Mouse (Mus musculus): ENCODE measurements around the gene Mrpl2. TPM values are rescaled to one million over a fixed set of nuclear protein-coding genes. Genes with fewer than 3 reads are reported as not detected.
A peak's percentile ranks its signal among the peaks of the same experiment; 100 is the strongest.

The Mrpl2 gene
- total RNA-seq, 2 experiments from 2014 or later = 34.3 to 43.6 TPM

GRCm38 (mm10) chr17:46623819-46624557 lies 22.0 kb upstream of the Mrpl2 start:
- intact Hi-C loops (cut with DNase I) = no loop called here
- peak; percentile 17 for DNase-seq

DNA sequence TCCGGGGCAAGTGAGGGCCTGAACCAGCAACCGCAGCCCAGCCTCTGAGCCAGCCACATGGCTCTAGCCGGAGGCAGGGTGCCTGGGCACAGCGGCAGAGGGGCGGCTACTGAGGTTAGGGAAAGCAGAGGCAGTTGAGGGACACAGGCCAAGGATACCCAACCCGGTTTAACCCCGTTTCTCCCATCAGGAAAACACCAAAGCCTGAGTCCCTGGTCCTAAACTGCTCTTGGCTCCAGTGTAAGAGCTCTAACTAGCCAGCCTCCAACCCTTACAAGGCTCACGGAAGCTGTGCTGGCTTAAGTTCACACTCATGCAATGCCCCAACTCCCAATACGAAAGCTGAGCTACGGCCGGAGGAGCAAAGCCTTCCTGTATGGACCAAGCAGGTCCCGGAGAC lies 21.4 kb upstream of the Mrpl2 start:
- DNase-seq = no peak
- intact Hi-C loops (cut with DNase I) = no loop called here

GRCm38 (mm10) chr17:46627409-46627808 lies 18.6 kb upstream of the Mrpl2 start:
- intact Hi-C loops (cut with DNase I) = no loop called here
- no peak for DNase-seq

- intact Hi-C loops (cut with DNase I) = no loop called here
- peak; percentile 48 for DNase-seq
Measured at GRCm38 (mm10) chr17:46628471-46628790, 17.6 kb upstream of the Mrpl2 start.

DNA sequence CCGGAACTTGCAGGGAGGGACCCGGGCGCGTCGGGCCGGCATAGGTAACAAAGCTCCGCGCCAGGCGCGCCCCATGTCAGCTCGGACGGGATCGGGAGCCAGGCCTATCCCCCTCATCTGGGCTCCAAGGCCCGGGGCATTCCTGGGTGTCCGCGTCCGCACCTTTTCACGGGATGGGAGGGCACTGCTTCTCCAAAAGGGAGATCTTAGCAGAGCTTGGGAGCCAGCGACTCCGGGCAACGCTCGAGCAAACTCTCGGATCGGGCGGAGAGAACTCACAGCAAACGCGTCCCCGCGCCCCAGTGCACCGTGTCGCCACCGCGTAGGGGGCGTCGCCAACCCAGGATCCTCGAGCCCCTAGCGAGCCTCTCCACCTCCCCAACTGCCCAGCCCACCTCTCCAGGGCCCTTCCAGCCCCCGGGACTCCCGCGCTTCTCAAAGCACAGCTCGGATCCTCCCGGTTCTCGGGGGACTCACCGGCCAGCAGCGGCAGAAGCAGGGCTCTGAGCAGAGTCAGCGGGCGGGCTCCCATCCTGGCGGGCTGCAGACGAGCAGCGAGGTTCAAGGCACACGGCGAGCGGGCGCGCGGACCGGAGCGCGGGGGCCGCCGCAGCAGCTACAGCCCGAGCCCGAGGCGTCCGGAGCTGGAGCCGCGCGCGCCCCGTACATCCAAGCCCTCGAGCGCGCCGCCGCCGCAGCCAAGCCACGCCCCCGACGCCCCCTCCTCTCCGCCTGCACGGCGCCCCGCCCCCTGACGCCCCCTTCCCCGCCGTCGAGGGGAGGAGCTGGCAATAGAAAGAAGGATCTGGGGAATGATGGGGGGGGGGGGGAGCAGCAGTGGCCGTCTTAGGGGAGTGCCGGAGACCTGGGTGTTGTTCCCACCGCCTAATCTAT lies 17.0 kb upstream of the Mrpl2 start, which contains the start of gene Ptk7:
Ptk7 (minus strand) TSS at position 714 of the 894 bp plus-strand sequence.
- DNase-seq = peak; percentile 97
- intact Hi-C loops (cut with DNase I) = no loop called here

DNA sequence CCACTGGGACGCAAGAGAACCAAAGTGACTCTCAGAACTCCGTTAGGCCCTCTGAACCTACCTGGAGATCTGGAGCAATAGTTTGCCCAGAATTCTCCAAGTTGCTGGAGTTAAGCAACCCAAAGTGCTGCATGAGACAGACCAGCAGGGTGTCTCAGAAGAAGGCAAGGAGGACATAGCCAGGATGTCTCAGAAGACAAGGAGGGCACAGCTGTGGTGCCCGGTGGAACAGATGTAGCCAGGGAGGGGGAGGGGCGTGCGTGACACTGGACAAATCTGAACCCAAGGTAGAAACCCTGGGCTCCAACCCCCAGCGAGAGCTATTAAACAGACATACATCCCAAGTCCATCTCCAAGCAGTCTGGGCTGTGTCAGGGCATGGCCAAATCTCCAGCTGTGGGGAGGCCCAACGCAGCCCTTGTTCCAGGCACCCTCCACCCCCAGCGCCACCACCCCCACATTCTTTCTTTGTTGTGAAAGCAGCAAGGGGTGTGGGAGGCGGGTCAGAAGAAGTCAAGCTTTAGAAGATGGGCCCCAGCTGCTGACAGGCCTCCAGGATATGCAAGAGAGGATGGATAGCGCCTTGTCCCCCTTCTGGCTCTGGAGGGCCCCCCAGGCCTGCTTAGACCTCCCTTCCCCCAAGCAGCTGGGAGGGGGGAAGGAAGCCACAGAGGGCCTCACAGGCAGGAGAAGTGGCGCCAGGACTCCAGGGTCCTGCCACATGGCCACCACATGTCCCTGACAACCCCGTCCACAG lies 16.2 kb upstream of the Mrpl2 start:
- intact Hi-C loops (cut with DNase I) = no loop called here
- DNase-seq = peak; percentile 56

- intact Hi-C loops (cut with DNase I) = no loop called here
Measured at GRCm38 (mm10) chr17:46636831-46637523, 9.1 kb upstream of the Mrpl2 start.

GRCm38 (mm10) chr17:46639929-46640328 lies 6.1 kb upstream of the Mrpl2 start:
- DNase-seq = no peak
- intact Hi-C loops (cut with DNase I) = loop anchor here (10.0 kb wide), 1 partner anchor 85 kb away; the partner anchor contains the start of gene Srf

More at GRCm38 (mm10) chr17:46636831-46637523, 9.1 kb upstream of the Mrpl2 start:
- DNase-seq = peak; percentile 67

GRCm38 (mm10) chr17:46642060-46642459 lies 4.0 kb upstream of the Mrpl2 start:
- DNase-seq = no peak
- intact Hi-C loops (cut with DNase I) = loop anchor here (10.0 kb wide), 1 partner anchor 87 kb away; the partner anchor contains the start of gene Srf

DNA sequence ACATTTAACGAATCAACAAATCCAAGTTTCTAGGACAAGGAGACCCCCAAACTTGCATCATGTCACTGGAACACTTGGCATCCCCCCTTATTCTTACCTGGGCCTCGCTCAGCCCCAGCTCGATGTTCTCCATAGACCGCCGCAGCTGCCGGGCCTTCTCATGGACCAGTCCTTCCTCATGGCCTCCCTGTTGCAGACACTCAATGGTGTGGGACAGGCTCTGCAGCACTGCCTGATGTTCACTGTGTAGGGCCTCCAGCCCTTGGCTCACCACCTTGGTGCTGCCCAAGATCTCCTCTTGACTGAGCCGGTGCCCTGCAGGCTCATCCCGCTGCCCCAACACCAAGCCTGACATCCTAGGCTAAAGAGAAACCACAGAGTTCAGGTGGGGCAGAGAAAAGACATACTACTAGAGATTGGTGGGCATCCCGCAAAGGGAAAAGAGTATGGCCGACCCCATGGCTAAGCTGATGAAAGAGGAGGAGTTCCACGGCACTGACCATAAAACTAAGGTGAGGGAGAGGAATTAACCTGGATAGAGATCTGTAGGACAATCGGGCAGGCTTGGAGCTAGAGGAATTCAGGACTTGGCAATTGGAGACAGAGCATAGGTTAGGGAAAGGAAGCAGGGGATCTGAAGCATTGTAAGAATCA lies 1.8 kb upstream of the Mrpl2 start:
- intact Hi-C loops (cut with DNase I) = loop anchor here (10.0 kb wide), 1 partner anchor 89 kb away; the partner anchor contains the start of gene Srf
- DNase-seq = no peak

DNA sequence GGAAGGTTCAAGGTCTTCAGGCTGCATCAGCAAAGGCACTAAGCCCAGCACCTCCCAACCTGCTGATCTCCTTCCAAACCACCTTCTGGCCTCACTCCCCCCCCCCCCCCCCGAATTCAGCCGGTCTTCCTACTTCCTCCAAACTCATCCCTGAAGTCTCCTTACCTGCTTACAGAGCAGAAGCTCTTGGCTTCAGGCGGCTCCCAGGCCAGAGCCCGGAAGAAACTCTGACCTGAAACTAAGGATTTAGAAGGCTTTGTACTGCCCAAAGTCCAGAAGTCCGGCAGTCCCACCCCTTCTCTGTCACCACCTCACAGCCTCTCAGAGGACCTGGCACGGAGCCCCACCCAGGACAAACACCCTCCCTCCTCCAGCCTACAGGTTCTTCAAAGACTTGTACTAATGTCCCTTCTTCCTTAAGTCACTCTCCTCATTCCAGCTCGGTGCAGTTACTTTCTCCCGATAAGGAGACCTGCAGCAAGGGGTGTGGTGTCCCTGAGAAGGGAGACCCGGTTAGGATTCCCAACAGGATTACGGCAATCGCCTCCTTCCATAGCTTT lies 1.0 kb upstream of the Mrpl2 start:
- DNase-seq = peak; percentile 45
- intact Hi-C loops (cut with DNase I) = loop anchor here (10.0 kb wide), 1 partner anchor 90 kb away; the partner anchor contains the start of gene Srf

DNA sequence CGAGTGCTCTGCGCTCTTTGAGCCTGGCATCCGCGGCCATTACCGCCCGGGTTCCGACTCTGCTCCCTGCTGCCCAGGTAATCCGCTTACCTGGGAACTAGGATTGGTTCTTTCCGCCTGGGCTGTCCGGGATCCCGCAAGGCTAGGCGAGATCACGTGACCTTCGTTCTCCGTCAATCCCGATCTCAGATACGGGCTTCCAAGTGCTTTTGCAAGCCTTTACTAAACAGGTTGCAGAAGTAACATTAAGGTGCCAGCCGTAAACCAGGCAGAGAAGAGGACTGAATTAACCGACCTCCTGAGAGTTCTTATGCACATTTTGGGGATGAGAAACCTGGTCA lies 263 bp downstream of the Mrpl2 start:
- no peak for DNase-seq
- intact Hi-C loops (cut with DNase I) = loop anchor here (10.0 kb wide), 1 partner anchor 91 kb away; the partner anchor contains the start of gene Srf

DNA sequence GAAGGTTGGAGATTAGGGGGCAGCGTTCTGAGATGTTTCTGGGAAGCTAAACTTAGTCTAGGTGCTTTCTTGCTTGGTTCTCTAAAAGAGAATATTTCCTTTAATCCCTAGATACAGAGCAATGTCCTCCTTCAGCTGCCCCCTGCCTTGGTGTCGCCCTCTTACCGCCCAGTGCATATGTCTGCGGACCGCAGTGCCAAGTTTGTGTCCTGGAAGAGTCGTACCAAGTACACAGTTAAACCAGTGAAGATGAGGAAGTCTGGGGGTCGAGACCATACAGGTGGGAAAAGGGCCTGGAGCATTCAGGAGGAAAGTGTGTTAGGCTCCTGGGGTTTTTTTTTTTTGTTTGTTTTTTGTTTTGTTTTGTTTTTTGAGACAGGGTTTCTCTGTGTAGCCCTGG lies 1.2 kb downstream of the Mrpl2 start:
- no peak for DNase-seq
- intact Hi-C loops (cut with DNase I) = loop anchor here (10.0 kb wide), 1 partner anchor 92 kb away; the partner anchor contains the start of gene Srf

- intact Hi-C loops (cut with DNase I) = loop anchor here (10.0 kb wide), 1 partner anchor 94 kb away; the partner anchor contains the start of gene Srf
- no peak for DNase-seq
Measured at GRCm38 (mm10) chr17:46648436-46648835, 2.4 kb downstream of the Mrpl2 start.

GRCm38 (mm10) chr17:46649811-46650210 lies 3.8 kb downstream of the Mrpl2 start:
- no peak for DNase-seq
- intact Hi-C loops (cut with DNase I) = loop anchor here (10.0 kb wide), 1 partner anchor 95 kb away; the partner anchor contains the start of gene Srf

DNA sequence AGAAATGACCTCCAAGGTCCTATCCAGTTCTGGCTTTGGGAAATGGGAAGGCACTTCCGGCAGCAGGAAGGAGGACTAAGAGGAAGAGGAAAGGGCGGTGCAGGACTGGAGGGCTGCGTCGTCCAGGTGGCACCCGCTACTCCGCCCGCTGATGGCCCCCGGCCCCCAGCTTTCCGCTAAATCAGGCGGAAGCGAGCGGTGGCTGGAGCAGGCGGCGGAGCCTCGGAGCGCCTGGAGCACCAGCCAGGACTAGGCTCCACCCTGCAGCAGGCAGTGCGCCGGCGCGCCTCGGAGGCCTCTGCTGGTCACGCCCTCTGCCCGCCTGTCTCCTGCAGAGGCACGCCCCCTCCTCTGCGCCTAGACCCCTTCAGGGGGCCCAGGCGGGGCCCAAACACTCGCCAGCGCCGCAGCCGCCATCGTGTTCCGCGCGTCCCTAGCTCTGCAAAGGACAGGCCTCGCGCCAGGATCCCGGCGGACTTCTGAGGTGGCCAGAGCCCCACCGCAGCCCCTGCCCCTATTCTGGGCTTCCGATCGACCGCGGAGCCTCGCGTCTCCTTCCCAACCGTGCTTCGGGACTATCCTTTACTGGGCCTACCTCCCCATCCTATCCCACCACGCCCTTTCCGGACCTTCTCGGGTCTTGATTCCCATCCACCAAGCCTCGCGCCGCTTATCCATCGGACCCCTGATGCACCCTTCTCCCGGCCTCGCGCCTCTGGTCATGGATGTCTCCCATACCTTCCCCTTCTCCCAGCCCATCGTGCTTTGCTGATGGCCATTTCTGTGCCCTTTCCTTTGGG lies 4.4 kb downstream of the Mrpl2 start, which contains the start of gene Cul7:
Cul7 (plus strand) TSS at position 106 of the 800 bp plus-strand sequence.
- peak; percentile 97 for DNase-seq
- intact Hi-C loops (cut with DNase I) = no loop called here

DNA sequence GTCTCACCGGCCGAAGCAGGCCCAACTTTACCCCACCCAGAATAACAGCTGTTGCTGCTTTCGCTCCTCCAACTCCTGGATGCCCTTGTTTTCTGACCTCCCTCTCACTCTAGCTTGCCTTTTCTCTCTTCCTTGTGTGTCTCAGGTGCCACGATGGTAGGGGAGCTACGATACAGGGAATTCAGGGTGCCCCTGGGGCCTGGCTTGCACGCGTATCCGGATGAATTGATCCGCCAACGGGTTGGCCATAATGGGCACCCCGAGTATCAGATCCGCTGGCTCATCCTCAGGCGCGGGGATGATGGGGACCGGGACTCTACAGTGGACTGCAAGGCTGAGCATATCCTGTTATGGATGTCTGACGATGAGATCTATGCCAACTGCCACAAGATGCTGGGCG lies 5.3 kb downstream of the Mrpl2 start:
- DNase-seq = no peak
- intact Hi-C loops (cut with DNase I) = no loop called here

All from left cerebral cortex, postnatal 4 days (tissue).